9 mouse cellular contexts compared by ENCODE assay signal in the genomic region with DNA sequence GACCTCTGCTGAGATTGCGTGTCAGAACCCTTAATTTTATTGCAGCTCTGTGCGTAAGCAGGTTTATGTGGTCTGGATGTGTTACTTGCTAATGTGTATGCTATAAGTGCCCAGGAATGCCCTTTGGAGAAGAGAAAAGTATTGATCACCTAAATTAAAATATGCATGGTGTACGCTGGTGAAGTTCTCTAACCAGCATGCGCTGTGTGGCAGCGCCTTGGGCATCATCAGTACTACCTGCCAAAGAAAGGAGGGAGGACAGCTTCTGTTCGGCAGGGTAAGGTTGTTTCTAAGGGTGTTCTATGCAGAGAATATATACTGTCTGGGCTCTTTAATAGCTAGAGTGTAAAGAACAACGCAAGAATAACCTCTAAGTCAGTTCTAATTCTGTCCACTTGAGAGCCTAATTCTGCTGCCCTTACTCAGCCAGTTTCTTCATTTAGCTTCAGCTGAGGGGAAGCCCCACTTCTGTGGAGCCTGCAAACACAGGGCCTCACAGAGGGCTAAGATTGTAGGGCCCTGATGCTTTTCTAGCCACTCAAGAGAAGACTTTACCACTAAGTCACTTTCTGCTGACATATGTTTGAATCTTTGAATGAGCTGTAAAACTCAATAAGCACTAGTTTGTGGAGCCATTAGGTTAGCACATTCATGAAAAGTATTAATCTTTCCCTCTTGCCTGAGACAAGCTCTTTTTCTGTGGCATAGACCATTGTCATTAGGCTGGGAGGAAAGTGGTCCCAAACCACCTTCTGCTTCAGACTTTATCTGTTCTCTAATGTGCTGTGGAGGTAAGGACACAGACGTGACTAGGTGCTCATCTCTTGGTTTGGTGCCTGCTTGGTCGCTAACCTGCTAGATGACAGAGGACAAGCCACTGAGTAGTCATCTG. TPM values are rescaled to one million over a fixed set of nuclear protein-coding genes. Genes with fewer than 3 reads are reported as not detected.
A peak's percentile ranks its signal among the peaks of the same experiment; 100 is the strongest.
DNase-seq lines count a peak whose midpoint lies in the region; ATAC-seq and TF ChIP-seq lines count a peak whose summit lies in the region.
"Had no signal": no experiment of that assay in that cellular context is flagged by ENCODE, and none has a peak within 500 bp of the region (broad histone marks: within the 10 kb centered on the region; RNA-seq: fewer than 3 reads in every experiment).

No protein-coding gene starts in this region.

- no peak for DNase-seq in layer of hippocampus, adult 2 months (ENCODE audit: low spot score in 2 of 2)
- no peak for DNase-seq in layer of hippocampus, adult 18-20 months (ENCODE audit: low spot score in 2 of 2)
- no peak for DNase-seq in forebrain, embryonic 11.5 days (ENCODE audit: low spot score)
- no peak for DNase-seq in adrenal gland, adult 2 months
- no peak for DNase-seq in adrenal gland, adult (ENCODE audit: inconsistent age in 2 of 2, low spot score in 1 of 2)

- no peaks in the 10 kb centered on the region for H3K9me3 ChIP-seq in forebrain, embryonic 11.5 days (ENCODE audit: control insufficient read depth, low read length)

- 75% methylated on average over 9 of the region's 9 CpGs for WGBS in forebrain, embryonic 11.5 days
- WGBS in olfactory bulb, adult 2 months, result 68% methylated on average over 9 of the region's 9 CpGs

- H3K4me1 ChIP-seq in forebrain, embryonic 11.5 days (replicated peaks; ENCODE audit: control insufficient read depth, insufficient read depth, low read length), result peaks cover 32% of the 10 kb centered on the region
- H3K4me1 ChIP-seq in olfactory bulb, adult 2 months (ENCODE audit: control insufficient read depth, insufficient read depth, low read length), result peaks cover 25% of the 10 kb centered on the region

- H3K9ac ChIP-seq in forebrain, embryonic 11.5 days (ENCODE audit: low read length), result no peak overlapping the region
- H3K9ac ChIP-seq: liver, embryonic 14.5 days had no signal

- H3K36me3 ChIP-seq in forebrain, embryonic 11.5 days (ENCODE audit: control insufficient read depth, insufficient read depth, low read length), result no peaks in the 10 kb centered on the region

- 0 out of 2 replicates have a peak, but pooled peaks have one; percentile 26 for TF ChIP-seq CTCF in layer of hippocampus, adult 2 months (conservative IDR thresholded peaks at IDR 0.05)
- no peak for TF ChIP-seq CTCF in olfactory bulb, adult 2 months (IDR thresholded peaks at IDR 0.05; ENCODE audit: insufficient read depth, low read depth, low read length)

- no peak for ATAC-seq in forebrain, embryonic 11.5 days (replicated peaks; ENCODE audit: low FRiP score)
- peak; percentile 46 for ATAC-seq in inflammation-experienced regulatory T-cells, adult 6 months
- ATAC-seq in granulocyte monocyte progenitor cell, adult 5-6 weeks (replicated peaks; ENCODE audit: poor library complexity, severe bottlenecking), result no peak

- no peak for TF ChIP-seq POLR2A in olfactory bulb, adult 2 months (IDR thresholded peaks at IDR 0.05; ENCODE audit: insufficient read depth, low read depth, low read length)

- peak overlapping the region; percentile 78 for H3K4me3 ChIP-seq in layer of hippocampus, adult 2 months
- no peak overlapping the region for H3K4me3 ChIP-seq in forebrain, embryonic 11.5 days (ENCODE audit: low read depth, low read length)
- H3K4me3 ChIP-seq in olfactory bulb, adult 2 months (ENCODE audit: insufficient read depth, low read depth, low read length), result no peak overlapping the region

- H3K4me2 ChIP-seq in forebrain, embryonic 11.5 days (ENCODE audit: low read depth, low read length, severe bottlenecking), result peak overlapping the region; percentile 21; the same call in 1 of the 2 replicates

- H3K27me3 ChIP-seq in forebrain, embryonic 11.5 days (ENCODE audit: control insufficient read depth, insufficient read depth, low read length), result no peaks in the 10 kb centered on the region

- H3K27ac ChIP-seq in layer of hippocampus, adult 2 months, result peak overlapping the region; percentile 86
- no peak overlapping the region for H3K27ac ChIP-seq in forebrain, embryonic 11.5 days (ENCODE audit: low read depth, low read length)
- H3K27ac ChIP-seq in olfactory bulb, adult 2 months (ENCODE audit: insufficient read depth, low read depth, low read length), result peak overlapping the region; percentile 36; the same call in 1 of the 2 replicates
- H3K27ac ChIP-seq: liver, embryonic 14.5 days had no signal

RNA-seq across cellular contexts. Expression of gene Maml2, which starts 3.4 kb away (rescaled TPM):
- total RNA-seq in layer of hippocampus, adult 2 months (2021), result 10 to 100 TPM; 26.1 to 34.6 TPM
- total RNA-seq in layer of hippocampus, adult 18-20 months (2021), result 10 to 100 TPM; 22.1 to 23.9 TPM
- 9.8 and 9.9 TPM in 2 replicates for polyA plus RNA-seq in forebrain, embryonic 11.5 days (2014; fragmentation: Nextera tagmentation; extraction: Ambion mirVana)
- 10 to 100 TPM; 32.1 to 46.4 (median 45.1) TPM for polyA plus RNA-seq in inflammation-experienced regulatory T-cells, adult 6 months (2017; shearing (Covaris generic))
- polyA plus RNA-seq in olfactory bulb, adult 2 months (2012; ENCODE audit: insufficient read depth, insufficient read length, low replicate concordance, missing spikeins), result not detected in 2 replicates
- 1.4 and 2.3 TPM in 2 replicates for total RNA-seq in granulocyte monocyte progenitor cell, adult 5-6 weeks (2014; fragmentation: Nextera tagmentation)
- total RNA-seq in granulocyte monocyte progenitor cell, adult 5-6 weeks (2017), result 0.26 and 0.69 TPM in 2 replicates
- 1 to 10 TPM; 5.7 to 7.2 TPM for total RNA-seq in adrenal gland, adult 2 months (2021)
- 3.9 and 4.2 TPM in 2 replicates for polyA plus RNA-seq in adrenal gland, adult 2 months (2012; rRNA removed)

RNA-seq across cellular contexts. Expression of gene Ccdc82, which starts 54.4 kb away (rescaled TPM):
- total RNA-seq in layer of hippocampus, adult 2 months (2021), result 10 to 100 TPM; 14.1 to 17.9 TPM
- 10 to 100 TPM; 16.1 to 16.8 TPM for total RNA-seq in layer of hippocampus, adult 18-20 months (2021)
- 10.9 and 12.3 TPM in 2 replicates for polyA plus RNA-seq in forebrain, embryonic 11.5 days (2014; fragmentation: Nextera tagmentation; extraction: Ambion mirVana)
- polyA plus RNA-seq in inflammation-experienced regulatory T-cells, adult 6 months (2017; shearing (Covaris generic)), result 10 to 100 TPM; 37.1 to 54.3 (median 49.1) TPM
- polyA plus RNA-seq in olfactory bulb, adult 2 months (2012; ENCODE audit: insufficient read depth, insufficient read length, low replicate concordance, missing spikeins), result not detected in 2 replicates
- total RNA-seq in granulocyte monocyte progenitor cell, adult 5-6 weeks (2014; fragmentation: Nextera tagmentation), result 35.6 and 56.2 TPM in 2 replicates
- 38.4 and 41.8 TPM in 2 replicates for total RNA-seq in granulocyte monocyte progenitor cell, adult 5-6 weeks (2017)
- total RNA-seq in adrenal gland, adult 2 months (2021), result 10 to 100 TPM; 12.8 to 15.0 TPM
- 2.0 and 2.1 TPM in 2 replicates for polyA plus RNA-seq in adrenal gland, adult 2 months (2012; rRNA removed)

RNA-seq across cellular contexts. Expression of gene Jrkl, which starts 55.5 kb away (rescaled TPM):
- 1 to 10 TPM; 8.6 to 9.2 TPM for total RNA-seq in layer of hippocampus, adult 2 months (2021)
- 1 to 10 TPM; 8.7 to 8.9 TPM for total RNA-seq in layer of hippocampus, adult 18-20 months (2021)
- polyA plus RNA-seq in forebrain, embryonic 11.5 days (2014; fragmentation: Nextera tagmentation; extraction: Ambion mirVana), result 8.6 and 9.0 TPM in 2 replicates
- 1 to 10 TPM; 2.2 to 4.3 (median 3.8) TPM for polyA plus RNA-seq in inflammation-experienced regulatory T-cells, adult 6 months (2017; shearing (Covaris generic))
- not detected in 2 replicates for polyA plus RNA-seq in olfactory bulb, adult 2 months (2012; ENCODE audit: insufficient read depth, insufficient read length, low replicate concordance, missing spikeins)
- 6.0 and 7.1 TPM in 2 replicates for total RNA-seq in granulocyte monocyte progenitor cell, adult 5-6 weeks (2014; fragmentation: Nextera tagmentation)
- total RNA-seq in granulocyte monocyte progenitor cell, adult 5-6 weeks (2017), result 5.3 and 10.3 TPM in 2 replicates
- 1 to 10 TPM; 5.4 to 8.1 TPM for total RNA-seq in adrenal gland, adult 2 months (2021)
- polyA plus RNA-seq in adrenal gland, adult 2 months (2012; rRNA removed), result 0.04 and 0.06 TPM in 2 replicates
